Mouse (Mus musculus): Measurements from ENCODE around the gene Kif27. TPM values are rescaled to one million over a fixed set of nuclear protein-coding genes. Genes with fewer than 3 reads are reported as not detected.

The Kif27 gene
- polyA plus RNA-seq (2012; rRNA removed), result 0.62 and 0.67 TPM in 2 replicates

GRCm38 (mm10) chr13:58358629-58359303, at the start of gene Kif27:
Kif27 (minus strand) TSS chr13:58359122.

GRCm38 (mm10) chr13:58403243-58403642, 44.3 kb upstream of the Kif27 start, which contains the start of gene Hnrnpk:
Hnrnpk (minus strand) TSS chr13:58403343.

GRCm38 (mm10) chr13:58402003-58402743, 43.3 kb upstream of the Kif27 start, which contains the start of gene Rmi1:
Rmi1 (plus strand) TSS chr13:58402248.

GRCm38 (mm10) chr13:58384779-58385546, 26.0 kb upstream of the Kif27 start, which contains the start of gene 2210016F16Rik:
2210016F16Rik (minus strand) TSS chr13:58385225.

GRCm38 (mm10) chr13:58275599-58275998, 83.3 kb downstream of the Kif27 start, which contains the start of gene Gkap1:
Gkap1 (minus strand) TSS chr13:58275699.

Other genes starting within 250 kb of the Kif27 start
- 5.1 and 5.4 TPM in 2 replicates for gene Klhl3, start 245.5 kb downstream of the Kif27 start, polyA plus RNA-seq (2012; rRNA removed)
- gene Hnrnpa0, start 230.6 kb downstream of the Kif27 start, polyA plus RNA-seq (2012; rRNA removed), result 223 and 343 TPM in 2 replicates
- gene Idnk, start 201.5 kb downstream of the Kif27 start, polyA plus RNA-seq (2012; rRNA removed), result 12.2 and 14.2 TPM in 2 replicates
- 177 and 219 TPM in 2 replicates for gene Ubqln1, start 143.5 kb downstream of the Kif27 start, polyA plus RNA-seq (2012; rRNA removed)
- 19.3 and 23.9 TPM in 2 replicates for gene Gkap1, start 83.4 kb downstream of the Kif27 start, polyA plus RNA-seq (2012; rRNA removed)
- 34.6 and 59.9 TPM in 2 replicates for gene 2210016F16Rik, start 26.1 kb upstream of the Kif27 start, polyA plus RNA-seq (2012; rRNA removed)
- 8.5 and 11.5 TPM in 2 replicates for gene Rmi1, start 43.1 kb upstream of the Kif27 start, polyA plus RNA-seq (2012; rRNA removed)
- 204 and 237 TPM in 2 replicates for gene Hnrnpk, start 44.2 kb upstream of the Kif27 start, polyA plus RNA-seq (2012; rRNA removed)